25 mouse cellular contexts compared by ENCODE assay signal in genomic region chr4:148657776-148658175, GRCm38 (mm10). TPM values are rescaled to one million over a fixed set of nuclear protein-coding genes. Genes with fewer than 3 reads are reported as not detected.
DNase-seq lines count a peak whose midpoint lies in the region; ATAC-seq lines count a peak whose summit lies in the region.
"Had no signal": no experiment of that assay in that cellular context is flagged by ENCODE, and none has a peak within 500 bp of the region (broad histone marks: within the 10 kb centered on the region; RNA-seq: fewer than 3 reads in every experiment).

No protein-coding gene starts in this region.

- ATAC-seq in heart, embryonic 16.5 days (replicated peaks; ENCODE audit: extremely low read depth, insufficient read depth, low FRiP score) = peak; percentile 28
- no peak for ATAC-seq in intestine, embryonic 16.5 days
- ATAC-seq: forebrain, postnatal 0 days; intestine, embryonic 15.5 days had no signal

- no peak for DNase-seq in heart, adult 9 months (ENCODE audit: low spot score in 2 of 2)
- peak; percentile 25 to 51 for DNase-seq in CD8-positive naive resting alpha-beta T cell, adult 2 months (ENCODE audit: low read depth in 2 of 2, low spot score in 2 of 2)
- DNase-seq in induced T-regulatory cell, adult 2 months (ENCODE audit: low read depth) = peak; percentile 28
- DNase-seq in thymus, postnatal 25 days = peak; percentile 79
- DNase-seq in gastrocnemius, postnatal 4 days (ENCODE audit: low spot score in 2 of 2) = no peak
- DNase-seq: adrenal gland, postnatal 36 days; cerebellum, adult 2 months; forebrain, postnatal 0 days; kidney, postnatal 10 days; liver, embryonic 13.5 days; midbrain, embryonic 14.5 days; right cerebral cortex, adult 18-20 months had no signal

- H3K4me2 ChIP-seq in heart, embryonic 16.5 days (ENCODE audit: low read depth, low read length) = peak overlapping the region; percentile 45
- no peak overlapping the region for H3K4me2 ChIP-seq in intestine, embryonic 16.5 days (ENCODE audit: low read depth, low read length)
- H3K4me2 ChIP-seq: hindbrain, embryonic 12.5 days; intestine, embryonic 15.5 days; liver, embryonic 13.5 days had no signal

- no peaks in the 10 kb centered on the region for H3K27me3 ChIP-seq in heart, embryonic 16.5 days (ENCODE audit: control insufficient read depth, insufficient read depth, low read length)
- no peaks in the 10 kb centered on the region for H3K27me3 ChIP-seq in intestine, embryonic 16.5 days (replicated peaks; ENCODE audit: control insufficient read depth, insufficient read depth, low read length)
- H3K27me3 ChIP-seq: intestine, embryonic 15.5 days had no signal

- peak overlapping the region; percentile 54; the same call in 1 of the 2 replicates for H3K27ac ChIP-seq in heart, embryonic 16.5 days (ENCODE audit: low read length)
- no peak overlapping the region for H3K27ac ChIP-seq in intestine, embryonic 16.5 days (ENCODE audit: low read length)
- H3K27ac ChIP-seq: hindbrain, embryonic 12.5 days; intestine, embryonic 15.5 days; layer of hippocampus, adult 2 months; left cerebral cortex, adult 2 months; liver, embryonic 13.5 days had no signal

- H3K9ac ChIP-seq in heart, embryonic 16.5 days (ENCODE audit: low read length) = no peak overlapping the region
- H3K9ac ChIP-seq in intestine, embryonic 16.5 days (ENCODE audit: low read depth, low read length) = no peak overlapping the region
- H3K9ac ChIP-seq: forebrain, postnatal 0 days; hindbrain, embryonic 12.5 days; intestine, embryonic 15.5 days; liver, embryonic 13.5 days had no signal

- H3K4me1 ChIP-seq in heart, embryonic 16.5 days (ENCODE audit: control insufficient read depth, insufficient read depth, low read length) = peaks cover 13% of the 10 kb centered on the region
- H3K4me1 ChIP-seq in intestine, embryonic 16.5 days (ENCODE audit: control insufficient read depth, insufficient read depth, low read length) = no peaks in the 10 kb centered on the region

- 68% methylated on average over 13 of the region's 13 CpGs for WGBS in heart, embryonic 16.5 days
- WGBS in intestine, embryonic 16.5 days = 83% methylated on average over 13 of the region's 13 CpGs

- no peak overlapping the region for H3K4me3 ChIP-seq in heart, embryonic 16.5 days (ENCODE audit: low read length)
- no peak overlapping the region for H3K4me3 ChIP-seq in intestine, embryonic 16.5 days (ENCODE audit: low read length)
- H3K4me3 ChIP-seq: hindbrain, embryonic 12.5 days; intestine, embryonic 15.5 days; layer of hippocampus, adult 2 months; left cerebral cortex, adult 2 months; liver, embryonic 13.5 days; myocyte had no signal

- no peaks in the 10 kb centered on the region for H3K9me3 ChIP-seq in heart, embryonic 16.5 days (replicated peaks; ENCODE audit: control insufficient read depth, low read length)
- H3K9me3 ChIP-seq in intestine, embryonic 16.5 days (ENCODE audit: control insufficient read depth, low read length) = no peaks in the 10 kb centered on the region
- H3K9me3 ChIP-seq: intestine, embryonic 15.5 days; liver, embryonic 13.5 days had no signal

- no peaks in the 10 kb centered on the region for H3K36me3 ChIP-seq in heart, embryonic 16.5 days (ENCODE audit: control insufficient read depth, insufficient read depth)
- no peaks in the 10 kb centered on the region for H3K36me3 ChIP-seq in intestine, embryonic 16.5 days (ENCODE audit: control insufficient read depth, insufficient read depth, low read length)
- H3K36me3 ChIP-seq: hindbrain, embryonic 12.5 days; intestine, embryonic 15.5 days; liver, embryonic 13.5 days had no signal

RNA-seq across cellular contexts. Expression of gene Gm572, which starts 14.7 kb away (rescaled TPM):
- polyA plus RNA-seq in heart, embryonic 16.5 days (2015; fragmentation: Nextera tagmentation; extraction: Ambion mirVana) = 0.11 and 0.41 TPM in 2 replicates
- not detected in 2 replicates for polyA plus RNA-seq in intestine, embryonic 16.5 days (2015; fragmentation: Nextera tagmentation; extraction: Ambion mirVana)
- total RNA-seq in gastrocnemius, postnatal 4 days (2021) = 1 to 10 TPM; 7.3 to 8.7 TPM
- total RNA-seq: adrenal gland, postnatal 36 days; forebrain, postnatal 0 days; granulocyte monocyte progenitor cell, adult 5-6 weeks; layer of hippocampus, adult 2 months; left cerebral cortex, adult 2 months; megakaryocyte progenitor cell, adult 5-6 weeks had no signal
- polyA plus RNA-seq: C2C12; forebrain, postnatal 0 days; hindbrain, embryonic 12.5 days; intestine, embryonic 15.5 days; limb, embryonic 11.5 days; liver, embryonic 13.5 days; lung, embryonic 16.5 days; midbrain, embryonic 14.5 days; stomach, embryonic 14.5 days had no signal

RNA-seq across cellular contexts. Expression of gene Tardbp, which starts 31.0 kb away (rescaled TPM):
- polyA plus RNA-seq in heart, embryonic 16.5 days (2015; fragmentation: Nextera tagmentation; extraction: Ambion mirVana) = 171 and 194 TPM in 2 replicates
- 230 and 259 TPM in 2 replicates for polyA plus RNA-seq in intestine, embryonic 16.5 days (2015; fragmentation: Nextera tagmentation; extraction: Ambion mirVana)
- total RNA-seq in gastrocnemius, postnatal 4 days (2021) = 100 to 1,000 TPM; 200 to 267 TPM

RNA-seq across cellular contexts. Expression of gene Masp2, which starts 55.4 kb away (rescaled TPM):
- polyA plus RNA-seq in heart, embryonic 16.5 days (2015; fragmentation: Nextera tagmentation; extraction: Ambion mirVana) = 0.34 and 0.45 TPM in 2 replicates
- 0.29 and 0.84 TPM in 2 replicates for polyA plus RNA-seq in intestine, embryonic 16.5 days (2015; fragmentation: Nextera tagmentation; extraction: Ambion mirVana)
- total RNA-seq in gastrocnemius, postnatal 4 days (2021) = under 1 TPM; 0.52 to 0.88 TPM
- polyA plus RNA-seq: forebrain, postnatal 0 days; stomach, embryonic 14.5 days had no signal

Comparison
In these comparisons a context has a peak if more than half of its experiments do, and no peak if none do; other contexts are left out.
1. DNase-seq: peak in CD8-positive naive resting alpha-beta T cell, adult 2 months (2 of 2), induced T-regulatory cell, adult 2 months (single experiment) and thymus, postnatal 25 days (single experiment); none in heart, adult 9 months (0 of 2) and gastrocnemius, postnatal 4 days (0 of 2).